Mouse (Mus musculus): ENCODE results near the gene C130032M10Rik. TPM values are rescaled to one million over a fixed set of nuclear protein-coding genes. Genes with fewer than 3 reads are reported as not detected.
"Not testable (repeated sequence)": the region's sequence is repeated elsewhere in the genome, so short reads cannot be mapped to it uniquely, and the experiment has no call there.

The C130032M10Rik gene
- total RNA-seq, 1 experiment from 2014 or later: not detected

DNA sequence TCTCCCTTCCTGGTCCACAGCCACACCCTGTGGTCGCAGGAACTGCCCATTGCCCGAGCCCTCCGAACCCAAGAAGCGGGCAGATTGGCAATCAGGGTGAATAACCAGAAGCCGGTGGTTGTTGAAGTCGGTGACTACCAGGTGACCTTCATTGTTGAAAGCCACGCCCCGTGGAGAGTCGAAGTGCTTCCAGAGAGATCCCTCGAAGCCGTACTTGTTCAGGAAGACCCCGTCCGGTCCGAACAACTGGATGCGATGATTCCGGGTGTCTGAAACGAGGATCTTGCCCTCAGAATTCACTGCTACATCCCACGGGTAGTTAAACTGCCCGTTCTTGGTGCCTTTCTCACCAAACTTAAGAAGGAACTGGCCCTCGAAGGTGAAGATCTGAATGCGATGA is 2.7 kb upstream of the C130032M10Rik start:
- ATAC-seq (ENCODE audit: extremely low read depth, insufficient number of reproducible peaks, low FRiP score, poor library complexity, severe bottlenecking): no peak

DNA sequence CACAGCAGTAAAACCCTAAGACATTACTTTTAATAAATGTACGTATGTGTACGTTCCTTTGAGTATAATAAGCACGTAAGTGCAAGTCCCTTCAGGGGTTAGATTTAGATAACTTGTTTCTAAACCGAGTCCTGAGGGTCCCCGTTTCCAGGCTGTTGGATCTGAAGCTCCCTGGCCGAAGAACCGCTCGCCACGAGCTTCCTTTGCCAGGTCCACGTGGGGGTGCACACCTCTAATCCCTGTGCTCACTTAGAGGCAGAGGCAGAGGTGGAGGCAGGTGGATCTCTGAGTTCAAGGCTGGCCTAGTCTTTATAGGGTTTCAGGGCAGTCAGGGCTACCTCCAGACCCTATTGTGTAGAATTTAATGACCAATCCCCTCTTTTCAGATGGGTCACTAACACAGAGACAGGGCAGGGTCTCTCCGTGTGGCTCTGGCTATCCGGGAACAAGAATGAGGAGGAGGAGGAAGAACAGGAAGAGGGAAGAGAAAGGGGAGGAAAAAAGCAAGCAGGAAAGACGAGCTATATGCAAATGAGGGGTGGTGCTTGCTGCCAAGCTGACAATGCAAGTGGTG is 2.5 kb downstream of the C130032M10Rik start:
- no peak for ATAC-seq (ENCODE audit: extremely low read depth, insufficient number of reproducible peaks, low FRiP score, poor library complexity, severe bottlenecking)

DNA sequence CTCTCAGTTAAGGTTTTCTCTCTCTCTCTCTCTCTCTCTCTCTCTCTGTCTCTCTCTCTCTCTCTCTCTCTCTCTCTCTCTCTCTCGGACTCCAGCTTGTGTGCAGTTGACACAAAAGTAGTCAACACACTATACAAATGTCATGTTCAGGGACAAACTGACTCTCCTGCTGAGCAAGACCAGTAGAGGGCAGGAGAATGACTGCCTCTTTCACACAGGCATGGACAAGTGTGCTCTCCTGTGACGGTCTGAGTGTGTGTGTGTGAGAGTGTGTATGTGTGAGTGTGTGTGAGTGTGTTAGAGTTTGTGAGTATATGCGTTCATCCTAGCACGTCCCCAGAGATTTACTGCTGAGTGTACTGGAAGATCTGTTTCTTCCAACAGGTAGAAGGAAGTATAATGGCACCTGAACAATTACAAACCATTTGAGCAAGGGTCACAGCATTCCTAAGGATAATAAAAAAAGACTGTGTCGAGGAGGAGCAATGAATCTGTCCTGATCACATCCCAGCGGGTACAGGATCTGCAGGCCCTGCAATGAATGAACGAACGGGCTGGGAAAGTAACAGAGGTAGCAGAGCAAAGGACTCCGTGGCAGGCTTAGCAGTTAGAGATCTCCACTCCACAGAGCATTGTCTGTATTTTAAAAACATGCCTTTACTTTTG is 3.4 kb downstream of the C130032M10Rik start:
- no peak for ATAC-seq (ENCODE audit: extremely low read depth, insufficient number of reproducible peaks, low FRiP score, poor library complexity, severe bottlenecking)

DNA sequence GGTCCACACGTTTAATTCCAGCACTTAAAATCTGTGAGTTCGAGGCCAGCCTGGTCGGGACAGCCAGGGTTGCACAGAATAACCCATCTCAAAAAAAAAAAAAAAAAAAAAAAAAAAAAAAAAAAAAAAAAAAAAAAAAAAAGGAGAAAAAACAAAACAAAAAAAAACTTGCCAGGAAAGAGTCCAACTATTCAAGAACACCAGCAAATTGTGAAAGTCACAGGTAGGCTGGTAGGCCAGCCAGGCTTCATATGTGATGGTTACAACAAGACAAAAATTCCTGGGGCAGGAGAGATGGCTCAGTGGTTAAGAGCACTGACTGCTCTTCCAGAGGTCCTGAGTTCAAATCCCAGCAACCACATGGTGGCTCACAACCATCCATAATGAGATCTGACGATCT is 5.0 kb downstream of the C130032M10Rik start:
- not testable (repeated sequence) for ATAC-seq (ENCODE audit: extremely low read depth, insufficient number of reproducible peaks, low FRiP score, poor library complexity, severe bottlenecking)

DNA sequence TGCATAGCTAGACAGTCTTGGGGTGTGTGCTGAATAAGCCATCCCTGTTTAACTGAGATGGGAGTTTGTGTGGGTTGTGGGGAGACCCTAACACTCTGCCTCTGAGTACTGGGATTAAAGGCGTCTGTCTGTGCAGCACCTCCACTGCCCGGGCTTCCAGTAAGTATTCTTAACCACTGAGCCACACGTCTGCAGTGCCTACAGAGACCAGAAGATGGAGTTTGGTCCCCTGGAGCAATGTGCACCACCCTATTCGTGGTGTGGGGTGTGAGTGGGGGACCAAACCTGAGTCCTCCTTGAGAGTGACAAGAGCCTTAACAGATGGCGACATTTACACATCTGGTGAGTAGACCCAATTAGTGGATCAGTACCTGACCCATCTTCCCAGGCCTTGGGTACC is 6.5 kb downstream of the C130032M10Rik start:
- no peak for ATAC-seq (ENCODE audit: extremely low read depth, insufficient number of reproducible peaks, low FRiP score, poor library complexity, severe bottlenecking)

DNA sequence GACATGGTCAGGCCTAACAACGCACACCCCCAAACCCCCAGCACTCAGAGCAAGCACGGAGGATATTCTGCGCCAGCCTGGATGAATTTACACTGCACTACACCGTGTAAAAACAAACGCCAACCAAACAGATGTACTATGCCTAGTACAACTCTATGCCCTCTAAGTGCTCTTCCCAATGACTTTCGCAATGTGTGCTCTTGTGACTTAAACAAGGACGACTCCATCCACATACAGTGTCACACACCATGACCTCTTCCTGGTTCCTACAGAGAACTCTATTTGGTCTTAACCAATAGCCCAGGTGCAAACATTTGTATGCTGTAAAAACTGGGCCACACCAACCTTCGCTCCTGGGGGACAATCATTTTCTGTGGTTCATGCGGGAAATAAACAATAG is 7.0 kb downstream of the C130032M10Rik start:
- ATAC-seq (ENCODE audit: extremely low read depth, insufficient number of reproducible peaks, low FRiP score, poor library complexity, severe bottlenecking): no peak

DNA sequence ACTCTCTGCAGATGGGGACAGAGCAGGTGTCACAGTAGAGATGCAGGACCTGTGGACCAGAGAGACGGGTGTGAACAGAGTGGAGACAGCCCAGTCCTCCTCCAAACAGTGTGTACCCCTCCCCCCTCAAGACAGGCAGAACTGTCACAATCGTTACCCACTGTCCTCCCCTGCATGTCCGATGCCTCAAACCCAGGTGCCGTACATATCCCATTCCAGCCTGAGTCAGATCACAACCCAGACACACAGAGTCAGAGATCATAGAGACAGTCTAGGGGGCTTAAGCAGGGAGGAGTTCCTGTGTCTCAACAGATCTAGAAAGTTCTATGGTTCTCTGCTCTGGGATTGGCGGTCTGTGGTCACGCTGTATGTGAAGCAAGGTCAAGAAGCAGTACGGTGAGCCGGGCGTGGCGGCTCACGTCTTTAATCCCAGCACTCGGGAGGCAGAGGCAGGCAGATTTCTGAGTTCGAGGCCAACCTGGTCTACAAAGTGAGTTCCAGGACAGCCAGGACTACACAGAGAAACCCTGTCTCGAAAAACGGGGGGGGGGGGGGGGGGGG is 9.7 kb downstream of the C130032M10Rik start:
- no peak for ATAC-seq (ENCODE audit: extremely low read depth, insufficient number of reproducible peaks, low FRiP score, poor library complexity, severe bottlenecking)

DNA sequence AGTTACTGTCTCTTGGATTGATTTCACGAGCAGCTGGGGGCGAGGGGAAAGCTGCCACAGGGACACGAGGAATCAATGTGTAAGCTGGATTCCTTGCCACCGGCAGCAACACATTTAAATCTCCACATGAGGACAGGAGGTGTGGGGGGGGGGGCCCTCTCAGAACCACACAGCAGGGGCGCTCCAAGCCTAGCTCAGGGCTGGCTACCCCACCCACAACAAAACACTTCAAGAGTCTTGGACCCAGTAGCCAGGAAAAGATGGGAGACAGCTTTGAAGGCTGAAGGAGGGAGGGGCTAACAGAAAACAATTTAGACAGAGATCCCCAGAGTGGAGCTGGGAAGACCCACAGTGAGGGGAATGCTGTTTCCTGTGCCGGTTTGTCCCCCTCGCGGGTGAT is 10.4 kb downstream of the C130032M10Rik start:
- no peak for ATAC-seq (ENCODE audit: extremely low read depth, insufficient number of reproducible peaks, low FRiP score, poor library complexity, severe bottlenecking)

DNA sequence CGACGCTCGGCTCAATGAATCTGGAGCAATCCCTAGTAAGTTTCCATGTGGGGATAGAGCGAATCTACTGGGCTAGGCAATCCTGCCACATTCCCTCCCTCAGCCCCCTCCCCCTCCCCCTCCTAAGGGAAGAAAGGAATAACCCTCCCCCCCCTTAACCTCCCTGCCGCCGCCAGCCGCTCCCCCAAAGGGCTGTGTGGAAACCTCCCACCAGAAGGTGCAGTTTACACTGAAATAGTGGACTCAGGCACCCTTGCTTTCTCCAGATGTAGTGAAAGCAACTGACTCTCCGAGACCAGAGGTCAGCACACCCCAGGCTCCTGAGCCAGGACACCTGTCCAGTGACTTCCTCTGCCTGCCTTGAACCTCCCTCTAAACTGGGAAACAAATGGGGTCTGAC is 11.1 kb downstream of the C130032M10Rik start:
- no peak for ATAC-seq (ENCODE audit: extremely low read depth, insufficient number of reproducible peaks, low FRiP score, poor library complexity, severe bottlenecking)

DNA sequence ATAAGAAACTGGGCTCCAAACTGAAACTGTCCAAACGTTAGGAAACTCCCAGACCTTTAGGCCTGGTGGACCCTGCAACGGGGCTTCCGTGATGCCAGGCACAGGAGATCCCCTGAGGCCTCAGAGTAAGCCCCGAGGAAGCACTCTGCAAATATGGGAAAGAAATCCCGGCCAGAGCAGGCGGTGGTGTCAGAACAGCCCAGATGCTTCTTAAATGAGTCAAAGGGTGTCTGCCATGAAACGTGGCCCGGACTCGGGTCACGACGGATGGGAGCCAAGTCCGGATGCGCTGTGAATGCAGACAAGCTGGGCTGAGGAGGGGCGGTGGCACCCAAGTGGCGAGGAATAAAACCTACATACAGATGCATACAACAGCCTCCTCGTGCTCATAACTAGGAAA is 11.6 kb downstream of the C130032M10Rik start:
- ATAC-seq (ENCODE audit: extremely low read depth, insufficient number of reproducible peaks, low FRiP score, poor library complexity, severe bottlenecking): no peak

DNA sequence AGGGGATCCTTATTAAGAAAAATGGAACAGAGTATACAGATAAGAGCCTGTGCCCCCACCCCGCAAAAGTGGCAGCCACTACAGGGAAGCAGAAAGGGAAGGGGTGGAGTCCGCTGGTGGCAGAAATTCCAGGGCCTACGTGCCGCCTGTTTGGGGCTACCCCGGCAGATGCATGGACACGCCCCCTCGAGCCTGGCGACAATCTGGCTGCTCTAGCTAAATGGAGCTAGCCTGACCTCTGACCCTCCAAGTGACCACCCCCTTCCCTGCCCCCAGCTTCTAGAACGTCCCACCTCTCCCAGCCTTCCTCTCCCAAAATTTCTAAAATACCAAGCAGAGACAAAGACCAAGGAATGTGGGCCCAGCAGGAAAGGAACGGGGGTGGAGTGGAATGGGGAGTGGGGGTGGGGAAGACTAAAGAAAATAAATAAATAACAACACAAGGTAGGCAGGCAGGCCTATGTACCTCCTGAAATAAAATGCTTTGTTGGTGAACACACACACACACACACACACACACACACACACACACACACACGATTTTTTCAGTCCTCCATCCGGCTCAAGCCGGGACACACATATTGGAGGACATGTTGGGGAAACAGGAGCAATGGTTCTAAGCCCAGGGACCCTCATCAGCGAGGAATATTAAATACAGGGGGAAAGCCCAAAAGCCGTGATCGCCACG is 12.6 kb downstream of the C130032M10Rik start:
- ATAC-seq (ENCODE audit: extremely low read depth, insufficient number of reproducible peaks, low FRiP score, poor library complexity, severe bottlenecking): no peak

DNA sequence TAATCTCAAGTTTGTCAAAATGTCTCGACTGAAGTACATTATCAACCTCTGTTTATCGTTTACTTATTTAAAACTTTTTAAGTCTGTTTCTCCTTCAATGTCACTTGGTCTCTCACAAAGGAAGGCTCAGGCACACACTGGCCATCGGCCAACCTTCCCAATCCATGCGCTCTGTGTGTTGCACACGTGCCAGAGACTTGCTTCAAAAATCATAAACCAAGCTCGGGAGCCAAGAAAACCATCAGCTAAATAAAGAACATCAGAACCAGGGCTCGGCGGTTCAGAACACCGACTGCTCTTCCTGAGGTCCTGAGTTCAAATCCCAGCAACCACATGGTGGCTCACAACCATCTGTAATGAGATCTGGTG is 13.2 kb downstream of the C130032M10Rik start:
- no peak for ATAC-seq (ENCODE audit: extremely low read depth, insufficient number of reproducible peaks, low FRiP score, poor library complexity, severe bottlenecking)

DNA sequence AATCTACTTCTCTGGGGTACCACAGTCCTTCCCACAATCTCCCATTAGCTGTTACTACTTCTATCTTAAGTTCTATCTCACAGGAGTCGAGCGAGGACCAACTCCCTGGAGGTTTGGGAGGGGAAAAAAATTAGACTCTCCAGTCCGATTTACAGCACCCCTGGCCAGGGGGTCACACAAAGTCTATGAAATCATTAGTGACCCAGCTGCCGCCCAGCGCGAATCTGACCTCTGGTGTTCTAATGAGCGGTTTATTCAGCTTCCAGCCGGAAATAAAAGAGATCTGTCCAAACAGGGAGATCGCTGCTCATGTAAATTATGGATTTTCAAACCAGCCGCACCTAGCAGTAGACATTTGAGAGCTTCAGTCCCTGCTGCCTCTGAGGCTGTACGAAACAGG is 15.8 kb downstream of the C130032M10Rik start:
- ATAC-seq (ENCODE audit: extremely low read depth, insufficient number of reproducible peaks, low FRiP score, poor library complexity, severe bottlenecking): no peak

DNA sequence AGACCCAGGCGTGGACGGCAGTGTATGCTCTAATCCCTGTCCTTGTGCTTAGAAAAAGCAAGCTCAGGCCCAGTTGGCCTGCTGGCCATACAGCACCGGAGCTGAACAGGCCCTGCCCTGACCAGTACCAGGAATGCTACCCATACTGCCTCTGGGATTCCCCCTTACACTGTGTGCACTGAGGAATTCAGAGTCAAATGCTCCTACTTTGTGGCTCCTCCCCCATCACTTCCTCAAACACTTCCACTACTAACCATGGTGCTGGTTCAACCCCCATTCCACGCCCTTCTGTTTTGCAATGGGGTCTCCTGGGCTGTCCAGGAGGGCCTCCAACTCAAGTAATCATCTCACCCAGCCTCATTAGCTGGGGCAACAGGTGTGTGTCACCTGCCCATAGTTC is 18.4 kb downstream of the C130032M10Rik start:
- no peak for ATAC-seq (ENCODE audit: extremely low read depth, insufficient number of reproducible peaks, low FRiP score, poor library complexity, severe bottlenecking)

DNA sequence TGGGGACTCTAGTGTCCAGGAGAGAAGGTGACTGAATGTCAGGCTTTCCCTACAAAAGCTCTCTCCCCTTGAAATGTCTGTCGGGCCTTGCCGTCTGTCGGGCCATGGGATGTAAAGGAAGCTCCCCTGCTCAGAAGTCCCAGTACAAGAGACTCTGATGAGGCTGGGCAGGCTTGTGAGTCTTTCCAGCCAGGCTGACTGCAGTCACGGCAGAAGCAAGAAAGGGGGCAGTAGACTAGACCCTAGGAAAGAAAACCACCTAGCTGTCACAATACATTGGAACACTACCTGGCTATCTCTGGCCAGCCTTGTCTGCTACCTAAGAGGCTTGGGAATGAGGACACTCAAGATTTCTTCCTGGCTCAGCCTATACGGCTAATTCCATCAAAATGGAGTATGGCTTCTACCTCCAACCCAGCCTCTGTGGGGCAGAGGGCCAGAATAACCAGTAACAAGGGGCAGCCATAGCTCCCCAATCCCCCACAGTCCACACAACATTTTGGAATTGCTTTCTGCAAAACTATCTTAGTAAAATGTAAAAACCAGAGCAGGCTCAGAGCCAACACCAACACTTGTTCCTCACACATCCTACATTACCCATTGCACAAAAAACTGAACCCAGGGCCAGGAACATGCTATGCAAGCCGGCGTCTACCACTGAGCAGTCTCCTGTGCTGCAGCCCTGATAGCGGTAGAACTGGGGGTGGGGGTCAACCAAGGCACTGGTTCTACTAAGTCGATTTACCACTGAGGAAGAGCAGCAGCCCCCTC is 19.4 kb downstream of the C130032M10Rik start:
- ATAC-seq (ENCODE audit: extremely low read depth, insufficient number of reproducible peaks, low FRiP score, poor library complexity, severe bottlenecking): no peak

DNA sequence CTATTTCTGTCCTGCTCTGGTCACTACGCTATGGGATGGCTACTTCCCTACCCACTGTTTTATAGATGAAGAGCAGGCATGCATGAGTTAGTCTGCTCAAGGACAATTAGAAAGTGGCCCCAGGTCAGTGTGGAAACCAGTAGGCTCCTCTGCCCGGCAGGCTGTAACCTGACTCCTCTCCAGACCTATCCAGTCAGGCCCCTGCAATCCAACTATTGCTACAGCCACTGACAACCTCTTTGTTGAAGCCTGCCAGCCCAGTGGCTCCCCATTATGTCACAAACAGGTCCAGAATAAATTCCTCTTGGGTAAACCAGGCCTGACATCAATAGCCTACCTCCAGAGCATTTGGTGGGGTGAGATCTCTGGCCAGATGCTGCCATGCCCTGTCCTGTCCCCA is 21.1 kb downstream of the C130032M10Rik start:
- no peak for ATAC-seq (ENCODE audit: extremely low read depth, insufficient number of reproducible peaks, low FRiP score, poor library complexity, severe bottlenecking)

DNA sequence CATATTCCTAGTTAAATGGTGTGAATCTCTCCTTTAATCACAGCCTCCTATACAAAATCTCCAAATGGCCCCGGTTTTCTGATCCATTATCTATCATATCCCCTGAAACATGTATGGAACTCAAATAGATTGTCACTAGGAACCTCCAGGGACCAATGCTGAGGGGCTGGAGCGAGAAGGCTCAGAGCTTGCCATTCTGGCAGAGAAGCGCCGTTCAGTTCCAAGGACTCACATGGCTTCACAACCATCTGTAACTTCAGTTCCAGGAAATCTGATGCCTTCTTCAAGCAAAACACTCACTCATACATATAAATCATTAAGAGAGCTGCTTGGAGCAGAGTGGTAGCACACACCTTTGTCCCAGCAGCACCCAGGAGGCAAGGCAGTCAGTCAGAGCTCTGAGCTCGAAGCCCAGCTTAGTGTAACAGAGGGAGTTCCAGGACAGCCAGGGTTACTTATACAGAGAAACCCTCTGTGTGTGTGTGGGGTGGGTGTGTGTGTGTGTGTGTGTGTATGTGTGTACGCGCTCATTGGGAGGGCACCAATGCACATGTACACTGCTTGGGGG is 23.6 kb downstream of the C130032M10Rik start:
- no peak for ATAC-seq (ENCODE audit: extremely low read depth, insufficient number of reproducible peaks, low FRiP score, poor library complexity, severe bottlenecking)

DNA sequence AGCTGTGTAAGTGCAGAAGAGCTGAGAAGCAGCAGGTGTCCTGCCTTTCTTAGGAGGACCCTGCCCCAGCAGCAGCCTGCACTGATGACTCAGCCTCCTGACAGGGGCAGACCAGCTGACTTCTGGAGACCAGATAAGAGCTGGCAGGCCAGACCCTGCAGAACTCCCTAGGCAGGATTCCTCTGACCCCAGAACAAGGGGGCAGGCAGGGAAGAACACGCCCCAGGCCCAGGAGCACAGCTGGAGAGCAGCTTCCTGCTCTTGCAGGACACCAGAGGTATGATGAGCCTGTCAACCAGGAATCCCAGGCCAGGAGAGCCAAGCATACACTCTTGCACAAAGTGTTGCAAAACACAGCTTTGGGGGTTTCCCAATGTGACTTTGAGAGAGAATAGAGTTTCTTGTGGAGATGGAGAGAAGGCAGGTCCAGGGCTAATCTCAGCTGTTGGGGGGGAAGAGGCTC is 25.8 kb downstream of the C130032M10Rik start:
- no peak for ATAC-seq (ENCODE audit: extremely low read depth, insufficient number of reproducible peaks, low FRiP score, poor library complexity, severe bottlenecking)

All from neutrophil, adult 5-6 weeks (primary cell).